Mouse (Mus musculus): ENCODE measurements around the gene Caprin1.

Caprin1 gene

DNA sequence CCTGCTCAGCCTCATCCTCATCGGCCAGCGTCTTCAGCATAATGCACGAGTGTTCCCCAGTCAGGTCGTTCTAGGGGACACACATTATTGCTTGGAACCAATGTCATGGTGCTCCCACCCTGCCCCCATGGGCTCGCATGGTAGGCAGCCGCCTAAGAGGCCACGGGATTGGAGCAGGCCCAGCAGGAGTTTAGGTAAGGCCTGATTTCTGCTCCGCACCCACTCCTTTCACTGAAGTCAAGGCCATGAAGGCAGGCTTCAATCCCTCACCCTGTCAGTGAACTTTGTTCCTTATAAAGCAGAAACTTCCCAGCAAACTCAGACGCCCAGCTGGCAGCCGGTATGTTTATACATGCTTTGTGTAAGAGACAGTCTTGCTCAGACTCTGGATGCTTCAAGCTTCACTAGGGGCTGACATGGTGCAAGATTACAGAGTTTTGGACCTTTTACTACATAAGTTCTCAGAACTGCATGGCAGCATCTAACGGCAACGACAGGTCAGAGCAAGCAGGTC is 69.4 kb downstream of the Caprin1 start:
- DNase-seq = no peak

DNA sequence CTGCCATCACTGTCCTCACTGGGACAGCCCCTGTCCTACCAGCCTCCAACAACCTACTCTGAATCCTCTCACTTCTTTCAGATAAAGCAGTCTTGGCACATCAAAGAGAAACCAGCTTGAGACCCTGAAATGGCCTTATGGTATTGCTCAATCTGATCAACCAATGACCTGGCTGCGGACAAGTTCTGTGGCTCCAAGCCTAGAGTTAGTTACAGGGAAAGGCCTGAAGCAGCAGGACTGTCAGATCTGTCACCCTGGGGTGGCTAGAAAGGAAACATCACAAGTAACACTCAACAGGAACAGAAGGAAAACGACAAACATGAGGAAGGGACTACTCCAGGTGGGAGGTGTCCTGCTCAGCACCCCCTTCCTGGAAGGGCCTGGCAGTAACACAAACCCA is 72.9 kb downstream of the Caprin1 start:
- no peak for DNase-seq

DNA sequence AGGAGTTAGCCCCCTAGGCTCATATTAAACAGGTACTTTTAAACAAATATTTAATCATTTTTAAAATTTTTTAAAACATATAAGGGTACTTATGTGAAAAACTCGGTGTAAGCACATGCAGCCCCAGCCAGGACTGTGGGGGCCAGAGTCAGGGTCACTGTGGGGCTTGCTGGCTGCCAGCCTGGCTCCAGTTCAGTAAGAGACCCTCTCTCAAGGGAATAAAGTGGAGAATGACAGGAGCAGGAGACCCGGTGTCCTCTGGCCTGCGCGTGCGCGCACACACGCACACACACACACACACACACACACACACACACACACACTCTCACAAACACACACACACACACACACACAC is 78.2 kb downstream of the Caprin1 start:
- DNase-seq = no peak

DNA sequence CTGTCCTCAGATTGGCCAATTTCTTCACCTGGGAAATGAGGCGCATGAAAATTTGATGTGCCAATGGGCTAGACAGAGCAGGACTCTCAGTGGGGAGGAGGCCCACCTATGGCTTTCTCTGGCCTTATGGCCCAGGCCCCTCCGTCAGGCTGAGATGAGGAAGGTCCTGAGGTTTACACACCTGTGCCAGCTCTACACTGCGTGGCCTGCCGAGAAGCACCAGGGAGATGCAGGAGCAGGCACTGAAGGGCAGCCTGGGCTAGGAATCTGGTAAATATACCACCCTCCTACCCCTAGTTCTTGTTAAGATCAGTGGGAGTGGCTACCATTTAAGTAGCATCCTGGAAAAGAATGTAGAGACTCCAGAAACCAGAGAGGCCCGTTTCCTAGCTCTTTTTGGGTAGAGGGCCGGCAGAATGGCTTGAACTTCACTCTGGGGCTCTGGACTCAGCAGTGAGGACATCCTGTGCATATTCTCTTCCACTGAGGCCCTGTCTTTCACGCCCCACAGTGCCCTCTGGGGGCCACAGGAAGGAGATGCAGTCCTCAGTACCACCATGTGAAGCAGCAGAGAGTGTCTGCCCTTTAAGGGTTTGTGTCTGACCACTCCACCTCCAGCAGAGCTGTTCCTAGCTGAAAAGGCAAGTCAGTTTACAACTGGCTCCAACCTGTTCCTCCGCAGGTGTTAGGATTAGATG is 78.7 kb downstream of the Caprin1 start:
- peak; percentile 68 for DNase-seq

DNA sequence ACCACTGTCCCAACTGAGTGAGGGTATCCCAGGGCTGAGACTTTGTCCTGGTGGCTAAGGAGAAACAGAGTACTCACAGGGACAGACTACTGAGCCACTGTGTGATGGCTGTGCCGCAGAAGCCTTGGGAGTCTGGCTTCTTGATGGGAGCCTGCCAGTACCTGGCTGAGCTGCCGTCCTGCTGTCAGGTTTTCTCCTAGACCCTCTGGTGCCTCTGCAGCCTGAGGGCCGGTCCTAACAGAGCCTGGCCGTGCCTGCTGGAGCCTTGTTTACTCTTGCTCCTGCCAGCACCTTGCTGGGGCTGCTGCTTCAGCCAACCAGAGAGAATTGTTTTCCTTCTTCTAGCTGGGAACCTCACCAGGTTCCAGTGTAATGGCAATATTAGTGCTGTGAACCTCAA is 83.0 kb downstream of the Caprin1 start:
- no peak for DNase-seq

DNA sequence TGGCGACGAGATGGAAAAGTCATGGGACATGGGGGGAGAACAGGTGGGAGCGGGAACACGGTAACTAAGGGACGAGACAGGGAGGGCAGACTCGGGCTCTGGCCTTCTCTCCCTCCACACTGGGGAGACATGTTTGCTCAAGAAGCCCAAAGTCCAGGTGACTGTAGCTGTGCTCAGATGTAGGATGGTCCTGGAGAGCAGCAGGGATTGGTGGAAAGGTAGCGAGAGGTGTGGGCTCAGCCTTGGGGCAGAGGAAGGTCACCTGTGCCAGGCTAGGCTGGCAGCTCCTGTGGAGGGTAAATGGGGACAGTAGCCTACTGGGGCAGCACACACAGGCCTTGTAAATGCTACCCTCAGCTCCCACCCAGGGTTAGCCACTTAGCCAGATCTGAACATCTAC is 83.6 kb downstream of the Caprin1 start:
- DNase-seq = no peak

All from right cerebral cortex, postnatal 25 days (tissue).